Mouse (Mus musculus): Measurements from ENCODE around the gene Serping1.

DNA sequence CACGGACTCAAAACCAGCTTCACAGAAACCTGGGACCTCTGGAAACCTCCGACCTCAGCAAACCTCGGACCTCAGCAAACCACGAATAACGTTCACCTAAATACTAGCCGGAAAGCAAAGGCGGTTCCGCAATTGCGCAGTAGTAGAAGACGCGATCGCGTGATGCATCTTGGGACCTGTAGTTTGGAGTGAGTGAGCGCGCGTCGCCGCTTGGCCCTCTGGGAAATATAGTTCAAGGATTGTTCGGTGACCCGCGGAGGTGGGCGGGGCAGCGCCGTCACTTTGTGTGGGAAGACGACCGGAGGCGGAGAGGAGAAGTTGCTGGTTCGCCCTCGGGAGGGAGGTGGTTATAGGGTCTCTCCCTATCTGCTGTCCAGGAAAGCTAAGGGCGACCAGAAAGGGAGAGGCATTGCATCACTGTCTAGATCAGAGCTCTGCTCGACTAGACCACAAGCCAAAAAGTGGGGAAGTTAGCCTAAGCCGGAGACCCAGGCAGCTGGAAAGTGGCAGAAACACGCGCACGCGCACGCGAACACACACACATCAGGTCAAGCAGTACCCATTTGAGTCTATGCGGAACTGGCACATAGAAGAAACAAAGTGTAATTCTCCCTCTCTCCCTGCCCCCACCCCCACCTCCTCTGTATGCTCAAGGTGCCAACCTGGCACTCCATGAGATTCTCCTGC is 47.9 kb downstream of the Serping1 start, which contains the start of gene Clp1:
- TF ChIP-seq CTCF (IDR thresholded peaks at IDR 0.05; ENCODE audit: control insufficient read depth, insufficient read depth, low read length) = 0 out of 2 replicates have a peak, but pooled peaks have one; percentile 16
- peak; percentile 90 for TF ChIP-seq POLR2A (IDR thresholded peaks at IDR 0.05; ENCODE audit: borderline replicate concordance, control insufficient read depth, low read depth, low read length)

Data from bone marrow, adult 2 months (tissue).